Mouse (Mus musculus) gastrocnemius, adult 8-10 months (tissue): Measurements from ENCODE around the gene 4930572O03Rik. TPM values are rescaled to one million over a fixed set of nuclear protein-coding genes. Genes with fewer than 3 reads are reported as not detected.
"Not testable (repeated sequence)": the region's sequence is repeated elsewhere in the genome, so short reads cannot be mapped to it uniquely, and the experiment has no call there.

Source experiments
- DNase-seq, 2 experiments: peaks; one replicate each; pipeline ENCODE4 v3.0.0; 2022; ENCODE audit warnings: low spot score in 2 of 2
- total RNA-seq, 4 experiments: library from RNA; stranded (reverse); gene quantifications; 2 replicates each; pipeline ENCODE4 v1.2.4; 2022

The 4930572O03Rik gene
- total RNA-seq: not detected

DNA sequence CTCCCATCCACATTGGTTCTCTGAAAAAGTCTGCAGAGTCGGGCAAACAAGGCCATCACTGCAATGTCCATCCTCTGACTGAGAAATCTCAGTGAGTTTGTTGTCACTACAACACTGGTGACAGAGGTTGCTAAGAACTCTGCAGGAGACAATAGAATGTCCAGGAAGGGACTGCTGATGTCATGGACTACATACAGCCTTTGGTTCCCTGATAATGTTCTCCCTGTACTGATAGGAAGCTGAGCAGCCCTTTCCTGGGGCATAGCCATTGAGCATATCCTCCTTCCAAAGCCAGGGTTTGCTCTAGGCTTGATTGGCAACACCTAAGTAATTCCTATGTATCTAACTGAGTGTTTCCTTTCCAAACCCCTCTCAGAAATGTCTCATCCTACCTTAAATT is at the start of gene 4930572O03Rik:
4930572O03Rik (minus strand) TSS at position 101 of the 400 bp plus-strand sequence.
- DNase-seq: not testable (repeated sequence)

DNA sequence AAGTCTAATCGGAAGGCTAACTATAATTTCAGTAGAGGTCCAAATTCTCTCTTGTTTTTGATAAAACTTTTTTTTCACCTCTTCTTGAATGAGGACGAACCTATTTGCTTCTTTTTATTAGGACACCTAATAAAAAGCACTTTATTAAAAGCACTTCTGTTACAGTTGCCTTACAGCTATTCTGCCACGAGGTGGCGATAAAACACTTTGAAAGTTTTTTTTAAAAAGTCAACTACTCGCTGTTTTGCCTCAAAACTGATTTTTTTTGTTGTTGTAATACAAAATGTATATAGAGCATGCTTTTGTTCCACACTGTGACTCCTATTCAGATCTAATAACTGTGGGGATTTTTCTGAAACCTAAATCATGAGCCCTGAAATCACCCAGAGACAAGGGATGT is 46.0 kb upstream of the 4930572O03Rik start:
- DNase-seq: not testable (repeated sequence)

DNA sequence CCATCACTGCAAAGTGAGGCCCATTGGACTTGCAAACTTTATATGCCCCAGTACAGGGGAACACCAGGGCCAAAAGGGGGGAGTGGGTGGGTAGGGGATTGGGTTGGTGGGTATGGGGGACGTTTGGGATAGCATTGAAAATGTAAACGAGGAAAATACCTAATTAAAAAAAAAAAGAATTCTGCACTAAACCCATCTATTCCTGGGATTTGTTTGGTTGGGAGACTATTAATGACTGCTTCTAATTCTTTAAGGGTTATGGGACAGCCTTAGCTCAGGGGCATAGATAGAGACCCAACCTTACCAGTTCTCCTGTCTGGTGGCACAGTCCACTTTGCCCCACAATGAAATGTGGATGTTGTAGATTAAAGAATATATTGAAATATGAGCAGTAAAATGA is 40.9 kb upstream of the 4930572O03Rik start:
- not testable (repeated sequence) for DNase-seq

DNA sequence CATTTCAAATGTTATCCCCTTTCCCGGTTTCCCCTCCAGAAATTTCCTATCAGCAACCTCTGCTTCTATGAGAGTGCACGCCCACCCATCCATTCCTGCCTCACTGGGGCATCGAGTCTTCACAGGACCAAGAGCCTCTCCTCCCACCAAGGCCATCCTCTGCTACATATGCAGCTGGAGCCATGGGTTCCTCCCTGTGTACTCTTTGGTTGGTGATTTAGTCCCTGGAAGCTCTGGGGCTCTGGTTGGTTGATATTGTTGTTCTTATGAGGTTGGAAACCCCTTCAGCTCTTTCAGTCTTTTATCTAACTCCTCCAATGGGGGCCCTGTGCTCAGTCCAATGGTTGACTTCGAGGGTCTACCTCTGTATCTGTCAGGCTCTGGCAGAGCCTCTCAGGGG is 35.0 kb upstream of the 4930572O03Rik start:
- not testable (repeated sequence) for DNase-seq

DNA sequence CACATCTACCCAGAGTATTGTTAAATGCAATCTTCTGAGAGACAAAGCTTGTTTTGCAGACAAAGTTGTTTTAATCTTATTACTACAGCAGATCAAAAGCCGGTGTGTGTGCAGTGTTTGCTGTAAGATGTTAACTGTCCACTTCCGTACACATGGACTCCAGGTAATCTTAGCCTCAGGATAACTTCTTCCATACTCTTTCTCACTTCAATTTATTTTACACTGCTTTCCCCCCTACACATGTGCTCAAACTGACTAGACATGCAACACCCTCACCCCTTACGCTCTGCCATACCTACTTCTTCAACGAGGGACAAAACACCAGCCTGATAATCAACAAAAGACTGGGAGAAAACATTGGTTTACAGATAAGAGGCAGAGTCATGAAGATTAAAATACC is 34.0 kb upstream of the 4930572O03Rik start:
- DNase-seq: not testable (repeated sequence)

DNA sequence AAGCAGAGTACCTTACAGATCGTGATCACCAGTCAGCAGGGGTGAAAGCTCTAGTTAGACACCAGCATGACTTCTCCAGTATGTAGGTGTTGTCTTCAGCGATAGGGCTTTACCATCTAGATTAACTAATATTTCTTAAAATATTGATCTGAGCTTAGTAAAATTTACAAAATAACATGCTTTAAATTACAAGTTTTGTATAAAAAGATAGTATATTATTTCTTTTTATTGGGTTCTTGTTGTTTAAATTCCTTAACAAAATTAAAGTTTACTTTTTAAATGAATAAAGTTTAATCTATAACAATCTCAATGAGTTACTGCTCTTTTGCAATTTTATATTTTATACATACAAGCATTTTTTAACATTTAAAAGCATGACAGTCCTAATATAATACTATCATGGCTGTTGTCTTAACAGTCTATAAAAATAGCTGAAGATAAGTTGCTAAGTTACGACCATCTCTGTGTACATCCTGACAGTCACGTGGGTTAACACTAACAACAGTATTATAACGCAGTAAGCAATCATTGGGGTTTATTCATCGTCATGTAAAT is 32.9 kb upstream of the 4930572O03Rik start:
- DNase-seq: not testable (repeated sequence)

DNA sequence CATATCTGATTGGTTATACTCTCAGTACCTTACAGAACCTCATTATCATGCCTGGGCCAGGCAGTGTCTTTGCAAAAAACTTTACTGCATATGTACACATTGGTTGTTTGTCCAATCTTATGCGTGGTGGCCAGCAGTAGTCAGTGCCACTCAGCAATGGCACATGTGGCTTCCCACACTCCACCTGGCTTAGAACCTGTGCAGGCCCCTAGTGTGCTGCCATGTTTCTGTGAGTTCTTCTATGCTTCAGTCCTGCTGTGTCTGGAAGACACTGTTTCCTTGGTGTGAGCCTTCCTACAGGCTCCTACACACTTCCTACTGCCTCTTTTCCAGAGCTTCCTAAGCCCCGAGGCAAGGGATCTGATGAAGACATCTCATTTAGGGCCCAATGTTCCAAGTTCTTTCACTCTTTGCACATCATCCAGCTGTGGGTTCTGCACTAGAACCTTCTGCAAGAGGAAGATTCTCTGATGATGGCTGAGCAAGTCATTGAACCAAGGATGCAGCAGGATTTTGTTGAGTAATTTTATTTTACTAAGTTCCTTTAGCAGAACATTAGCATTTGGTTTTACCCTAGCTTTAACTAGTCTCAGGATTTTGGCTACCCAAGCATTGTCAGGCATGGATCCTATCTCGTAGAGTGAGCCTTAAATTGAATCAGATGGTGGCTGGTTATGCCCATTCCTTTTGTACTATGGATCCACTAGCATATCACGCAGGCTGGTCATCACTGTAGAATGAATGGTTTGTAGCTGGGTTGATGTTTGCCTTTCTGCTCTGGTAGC is 32.2 kb upstream of the 4930572O03Rik start:
- DNase-seq: not testable (repeated sequence)

DNA sequence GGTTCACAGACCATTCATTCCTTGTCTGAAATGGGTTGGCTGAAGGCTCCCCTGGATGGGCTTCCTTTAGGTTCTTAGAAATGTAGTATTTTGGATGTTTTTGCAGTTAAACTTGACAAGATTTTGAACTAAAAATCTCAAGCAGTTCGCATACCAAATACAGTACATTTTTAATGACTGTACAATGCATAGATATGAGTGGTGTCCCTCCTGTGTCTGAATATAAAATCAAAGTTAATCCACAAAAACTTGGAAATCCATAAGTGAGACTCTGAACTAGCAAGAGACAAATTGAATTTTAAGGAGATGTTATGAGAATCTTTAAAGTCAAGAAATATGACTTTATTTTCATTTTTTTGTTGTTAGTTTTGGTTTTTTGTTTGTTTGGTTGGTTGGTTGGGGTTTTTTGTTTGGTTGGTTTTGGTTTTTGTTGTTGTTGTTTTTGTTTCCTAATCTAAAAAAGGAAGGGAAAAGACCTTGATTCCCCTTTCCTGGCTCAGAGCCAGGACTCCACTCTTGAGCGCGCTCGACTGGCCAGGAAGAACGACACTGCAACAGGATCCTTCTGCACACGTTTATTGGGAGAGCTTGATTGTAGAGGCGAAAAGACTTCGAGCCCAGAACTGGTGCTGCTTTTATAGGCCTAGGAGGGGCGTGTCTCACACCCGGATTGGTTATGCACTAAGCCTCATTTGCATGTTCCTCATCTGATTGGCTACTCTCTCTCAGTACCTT is 24.6 kb upstream of the 4930572O03Rik start:
- not testable (repeated sequence) for DNase-seq

DNA sequence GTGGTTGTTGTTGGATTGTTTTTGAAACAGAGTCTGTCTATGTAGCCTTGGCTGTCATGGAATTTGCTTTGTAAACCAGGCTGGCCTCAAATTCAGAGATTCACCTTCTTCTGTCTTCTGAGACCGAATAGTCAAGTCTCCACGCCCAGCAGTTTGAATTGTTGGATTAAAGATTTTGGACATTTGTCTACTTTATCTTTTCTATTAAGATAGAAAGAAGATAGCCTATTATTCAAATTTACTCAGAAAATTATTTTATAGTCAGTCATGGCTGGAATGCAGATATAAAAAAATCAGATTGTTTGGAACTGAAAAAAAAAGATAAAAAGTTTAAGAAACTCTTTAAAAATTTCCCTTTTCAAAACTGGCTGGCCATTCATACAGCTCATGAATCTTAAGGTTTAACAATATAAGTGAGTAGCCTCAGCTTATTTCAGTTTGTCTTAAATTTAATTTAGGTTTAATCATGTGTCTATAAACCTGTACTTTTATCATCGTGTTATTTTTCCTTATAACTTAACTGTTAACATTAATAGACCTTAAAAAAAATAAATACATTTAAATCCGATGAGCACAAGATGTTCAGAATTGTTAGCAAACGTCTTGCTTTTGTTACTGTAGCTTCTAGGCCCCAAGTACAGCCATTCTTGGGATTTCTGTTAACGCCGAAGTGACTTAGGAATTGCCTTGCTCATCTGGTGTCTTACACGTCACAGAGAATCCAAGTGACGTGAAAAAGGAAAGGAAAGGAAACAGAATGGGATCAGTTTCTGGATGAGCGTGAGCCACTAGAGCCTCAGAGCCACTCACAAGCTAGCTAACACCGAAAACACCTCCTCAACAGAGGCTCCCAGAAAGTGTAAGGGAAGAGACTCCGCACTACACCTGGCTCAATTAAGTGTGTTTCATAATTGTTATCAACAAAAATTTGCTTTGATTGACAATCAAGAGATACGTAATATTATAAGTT is 23.4 kb upstream of the 4930572O03Rik start:
- DNase-seq: not testable (repeated sequence)

DNA sequence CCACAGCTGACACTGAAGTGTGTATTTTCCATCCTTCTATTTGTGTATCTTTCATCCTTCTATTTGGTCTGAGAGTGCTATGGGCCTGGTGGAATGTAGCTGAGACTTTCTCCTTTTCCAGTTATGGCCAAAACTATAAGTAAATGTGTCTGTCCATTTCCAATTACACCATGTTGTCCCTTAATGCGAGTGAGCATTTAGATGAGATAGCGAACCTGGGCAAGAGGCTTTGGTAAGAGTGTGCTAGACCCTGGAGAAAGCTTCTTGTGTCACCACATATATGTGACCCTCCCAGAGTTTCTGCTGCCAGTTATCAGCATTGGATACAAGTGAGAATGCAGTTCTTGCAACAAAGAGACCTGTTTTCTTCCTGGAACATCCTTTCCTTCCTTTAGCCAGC is 22.0 kb upstream of the 4930572O03Rik start:
- not testable (repeated sequence) for DNase-seq

DNA sequence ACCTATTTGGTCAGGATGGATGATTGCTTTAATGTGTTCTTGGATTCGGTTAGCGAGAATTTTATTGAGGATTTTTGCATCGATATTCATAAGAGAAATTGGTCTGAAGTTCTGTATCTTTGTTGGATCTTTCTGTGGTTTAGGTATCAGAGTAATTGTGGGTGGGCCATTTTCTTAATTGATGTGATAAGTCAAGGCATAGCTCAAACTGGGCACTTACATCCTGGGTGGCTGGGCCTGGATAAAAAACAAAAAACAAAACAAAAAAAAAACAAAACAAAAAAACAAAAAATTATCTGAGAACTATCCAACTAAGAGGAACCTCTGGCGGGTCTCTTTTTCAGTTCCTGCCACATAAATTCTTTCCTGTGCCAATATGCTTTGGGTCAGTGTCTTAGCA is 20.9 kb upstream of the 4930572O03Rik start:
- not testable (repeated sequence) for DNase-seq

DNA sequence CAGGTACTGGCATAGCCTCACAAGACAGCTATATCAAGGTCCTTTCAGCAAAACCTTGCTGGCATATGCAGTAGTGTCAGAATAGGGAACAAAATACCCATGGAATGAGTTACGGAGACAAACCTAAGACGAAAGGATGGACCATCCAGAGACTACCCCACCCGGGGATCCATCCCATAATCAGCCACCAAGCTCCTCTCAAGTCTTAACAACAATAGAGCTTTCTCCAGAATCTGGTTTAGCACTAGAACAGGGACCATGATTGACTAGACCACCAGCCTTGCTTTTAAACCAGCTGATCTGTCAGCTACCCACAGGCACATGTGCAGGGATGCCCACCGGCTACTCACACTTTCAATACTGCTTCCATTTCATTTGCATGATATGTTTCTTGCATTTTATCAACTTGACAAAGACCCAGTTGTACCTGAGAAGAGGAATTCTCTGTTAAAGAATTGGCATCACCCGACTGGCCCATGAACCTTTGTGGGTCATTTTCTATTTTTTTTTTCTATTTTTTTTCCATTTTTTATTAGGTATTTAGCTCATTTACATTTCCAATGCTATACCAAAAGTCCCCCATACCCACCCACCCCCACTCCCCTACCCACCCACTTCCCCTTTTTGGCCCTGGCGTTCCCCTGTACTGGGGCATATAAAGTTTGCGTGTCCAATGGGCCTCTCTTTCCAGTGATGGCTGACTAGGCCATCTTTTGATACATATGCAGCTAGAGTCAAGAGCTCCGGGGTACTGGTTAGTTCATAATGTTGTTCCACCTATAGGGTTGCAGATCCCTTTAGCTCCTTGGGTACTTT is 17.8 kb upstream of the 4930572O03Rik start:
- not testable (repeated sequence) for DNase-seq

DNA sequence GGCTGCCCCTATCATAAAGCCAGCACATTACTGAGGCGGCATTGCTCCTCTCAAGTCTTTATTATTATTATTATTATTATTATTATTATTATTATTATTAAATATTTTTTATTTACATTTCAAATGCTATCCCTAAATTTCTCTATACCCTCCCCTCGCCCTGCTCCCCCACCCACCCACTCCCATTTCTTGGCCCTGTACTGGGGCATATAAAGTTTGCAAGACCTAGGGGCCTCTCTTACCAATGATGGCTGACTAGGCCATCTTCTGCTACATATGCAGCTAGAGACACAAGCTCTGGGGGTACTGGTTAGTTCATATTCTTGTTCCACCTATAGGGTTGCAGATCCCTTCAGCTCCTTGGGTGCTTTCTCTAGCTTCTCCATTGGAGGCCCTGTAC is 17.1 kb upstream of the 4930572O03Rik start:
- DNase-seq: not testable (repeated sequence)

DNA sequence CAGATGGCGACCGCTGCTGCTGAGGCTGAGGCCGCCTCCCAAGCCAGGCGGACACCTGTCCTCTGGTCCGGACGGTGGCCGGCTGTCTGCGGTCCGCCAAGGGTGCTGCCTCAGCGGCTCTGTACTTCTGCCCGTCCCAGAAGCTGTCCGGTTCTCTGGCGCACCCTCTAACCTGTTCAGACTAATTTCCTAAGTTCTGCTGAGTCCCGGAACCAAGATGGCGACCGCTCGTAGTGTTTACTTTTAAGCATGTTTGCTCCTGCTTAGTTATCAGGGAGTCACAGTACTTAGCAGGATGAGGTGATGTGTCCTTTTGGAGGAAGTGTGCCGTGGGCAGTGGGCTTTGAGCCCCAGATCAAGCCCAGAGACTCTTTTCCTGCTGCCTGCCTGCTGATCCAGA is 13.9 kb upstream of the 4930572O03Rik start:
- DNase-seq: not testable (repeated sequence)

DNA sequence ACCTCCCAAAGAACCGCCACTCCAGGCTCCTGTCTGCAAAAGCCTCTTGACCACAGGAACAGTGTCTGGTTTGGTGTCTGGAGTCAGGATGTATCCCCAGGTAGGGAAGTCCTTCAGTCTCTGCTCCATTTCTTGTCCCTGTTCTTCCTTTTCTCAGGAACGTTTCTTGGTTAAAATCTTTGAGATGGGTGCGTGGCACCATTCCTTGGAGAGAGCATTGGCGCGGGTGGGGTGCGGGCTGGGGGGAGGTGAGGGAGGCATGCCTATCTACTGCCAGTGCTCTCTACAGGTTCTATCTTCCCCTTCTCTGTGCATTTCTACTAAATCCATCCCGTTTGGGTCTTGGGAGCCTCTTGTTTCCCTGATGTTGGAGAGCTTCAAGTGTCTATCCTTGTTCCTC is 7.0 kb upstream of the 4930572O03Rik start:
- DNase-seq: not testable (repeated sequence)

DNA sequence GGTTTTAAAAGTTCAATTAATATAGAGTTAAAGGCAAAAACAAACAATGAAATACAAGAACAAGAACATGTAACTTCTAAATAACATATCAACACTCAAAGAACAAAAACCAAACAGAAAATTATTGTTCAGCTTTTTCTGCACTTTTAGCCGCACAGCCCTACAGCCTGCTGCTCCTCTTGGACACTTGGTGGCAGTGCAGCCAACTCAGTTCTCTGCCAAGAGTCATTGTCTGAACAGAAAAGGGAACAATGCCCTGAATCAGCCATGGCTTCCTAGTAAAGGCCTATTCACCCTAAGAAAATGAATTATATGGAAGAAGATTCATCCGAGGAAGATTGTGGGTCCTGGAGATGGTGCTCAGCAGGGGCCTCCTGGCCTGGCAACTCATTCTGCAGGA is 4.5 kb downstream of the 4930572O03Rik start:
- DNase-seq: not testable (repeated sequence)

DNA sequence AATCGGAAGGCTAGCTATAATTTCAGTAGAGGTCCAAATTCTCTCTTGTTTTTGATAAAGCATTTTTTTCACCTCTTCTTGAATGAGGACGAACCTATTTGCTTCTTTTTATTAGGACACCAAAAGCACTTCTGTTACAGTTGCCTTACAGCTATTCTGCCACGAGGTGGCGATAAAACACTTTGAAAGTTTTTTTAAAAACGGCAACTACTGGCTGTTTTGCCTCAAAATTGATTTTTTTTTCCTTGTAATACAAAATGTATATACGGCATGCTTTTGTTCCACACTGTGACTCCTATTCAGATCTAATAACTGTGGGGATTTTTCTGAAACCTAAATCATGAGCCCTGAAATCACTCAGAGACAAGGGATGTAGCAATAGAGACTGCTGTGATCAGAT is 11.2 kb downstream of the 4930572O03Rik start:
- DNase-seq: not testable (repeated sequence)

DNA sequence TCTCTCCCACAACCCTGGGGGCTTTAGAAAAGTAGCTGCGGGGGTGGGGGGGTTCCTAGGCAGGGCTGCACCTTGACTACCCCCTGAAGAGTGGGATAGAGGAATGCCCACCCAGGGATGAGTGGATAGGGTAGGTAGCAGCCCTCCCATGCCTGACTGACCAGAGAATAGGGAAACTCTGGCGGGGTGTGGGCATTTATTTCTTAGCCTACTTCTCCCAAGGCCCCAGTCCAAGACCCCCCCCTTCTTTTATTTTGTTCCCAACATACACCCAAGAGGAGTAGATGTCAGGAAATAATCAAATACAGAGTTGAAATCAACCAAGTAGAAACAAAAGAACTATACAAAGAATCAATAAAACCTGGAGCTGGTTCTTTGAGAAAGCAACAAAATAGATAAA is 19.2 kb downstream of the 4930572O03Rik start:
- not testable (repeated sequence) for DNase-seq

DNA sequence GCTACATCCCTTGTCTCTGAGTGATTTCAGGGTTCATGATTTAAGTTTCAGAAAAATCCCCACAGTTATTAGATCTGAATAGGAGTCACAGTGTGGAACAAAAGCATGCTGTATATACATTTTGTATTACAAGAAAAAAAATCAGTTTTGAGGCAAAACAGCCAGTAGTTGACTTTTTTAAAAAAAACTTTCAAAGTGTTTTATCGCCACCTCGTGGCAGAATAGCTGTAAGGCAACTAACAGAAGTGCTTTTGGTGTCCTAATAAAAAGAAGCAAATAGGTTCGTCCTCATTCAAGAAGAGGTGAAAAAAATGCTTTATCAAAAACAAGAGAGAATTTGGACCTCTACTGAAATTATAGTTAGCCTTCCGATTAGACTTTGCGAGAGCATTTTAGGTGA is 26.8 kb downstream of the 4930572O03Rik start:
- not testable (repeated sequence) for DNase-seq

DNA sequence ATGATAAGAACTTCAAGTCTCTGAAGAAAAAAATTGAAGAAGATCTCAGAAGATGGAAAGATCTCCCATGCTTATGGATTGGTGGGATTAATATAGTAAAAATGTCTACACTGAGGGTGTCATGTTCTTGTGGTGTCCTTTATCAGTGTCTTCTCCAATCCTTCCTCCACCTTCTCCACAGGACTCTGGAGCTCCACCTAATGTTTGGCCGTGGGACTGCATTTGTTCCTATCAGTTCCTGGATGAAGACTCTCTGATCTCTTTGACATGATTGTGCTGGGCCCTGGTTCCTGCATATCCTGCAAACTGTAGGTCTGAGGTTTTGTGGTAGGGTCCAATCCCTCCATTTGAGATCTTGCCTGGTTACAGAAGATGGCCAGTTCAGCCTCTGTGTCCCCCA is 28.7 kb downstream of the 4930572O03Rik start:
- not testable (repeated sequence) for DNase-seq
